Mouse (Mus musculus) heart, postnatal 0 days (tissue): Measurements from ENCODE around the gene Igsf8. TPM values are rescaled to one million over a fixed set of nuclear protein-coding genes. Genes with fewer than 3 reads are reported as not detected.

Experiments
- ATAC-seq: fragments of 200-750 bp; cut with Nextera tagmentation; 2 replicates; pipeline ENCODE4 v1.8.0; 2017; ENCODE audit warnings: low read depth, moderate number of reproducible peaks, moderate library complexity; ENCODE audit not compliant: insufficient read depth
- DNase-seq: peaks from one replicate; pipeline ENCODE4 v3.0.0-alpha.2; 2016; ENCODE audit warnings: low spot score
- H3K27ac ChIP-seq: fragments of 300-500 bp; sonication (generic); 2 replicates; pipeline ENCODE4 v1.5.1; 2014; ENCODE audit warnings: low read depth, mild to moderate bottlenecking
- H3K27me3 ChIP-seq: fragments of 300-500 bp; sonication (generic); 2 replicates; pipeline ENCODE4 v1.6.1; 2014; ENCODE audit warnings: low read length, mixed read lengths; ENCODE audit not compliant: control insufficient read depth, insufficient read depth
- H3K36me3 ChIP-seq: fragments of 300-500 bp; sonication (generic); replicated peaks from 2 replicates; pipeline ENCODE4 v1.6.1; 2014; ENCODE audit warnings: low read length, mixed read lengths; ENCODE audit not compliant: control insufficient read depth, insufficient read depth
- H3K4me1 ChIP-seq: fragments of 300-500 bp; sonication (generic); 2 replicates; pipeline ENCODE4 v1.6.1; 2014; ENCODE audit warnings: antibody characterized with exemption; ENCODE audit not compliant: control insufficient read depth, insufficient read depth
- H3K4me2 ChIP-seq: fragments of 300-500 bp; sonication (generic); 2 replicates; pipeline ENCODE4 v1.6.1; 2014; ENCODE audit warnings: low read depth, mild to moderate bottlenecking, low read length, moderate library complexity
- H3K4me3 ChIP-seq: fragments of 300-500 bp; sonication (generic); 2 replicates; pipeline ENCODE4 v1.5.1; 2014; ENCODE audit warnings: low read depth, low read length
- H3K9ac ChIP-seq: fragments of 300-500 bp; sonication (generic); replicated peaks from 2 replicates; pipeline ENCODE4 v1.6.1; 2014; ENCODE audit warnings: low read depth, low read length, mixed read lengths
- H3K9me3 ChIP-seq: fragments of 300-500 bp; sonication (generic); replicated peaks from 2 replicates; pipeline ENCODE4 v1.6.1; 2016; ENCODE audit warnings: low read length; ENCODE audit not compliant: control insufficient read depth
- CTCF ChIP-seq: IDR thresholded peaks from 2 replicates; pipeline ENCODE4 v1.5.1; 2016; ENCODE audit warnings: antibody characterized with exemption, control low read depth, low read depth
- EP300 ChIP-seq: IDR thresholded peaks from 2 replicates; pipeline ENCODE4 v1.6.1; 2016; ENCODE audit warnings: antibody characterized with exemption, low read depth
- WGBS: fragments of 180-500 bp; shearing (Covaris S2); extraction: QIAGEN DNeasy Blood & Tissue Kit; methylation state at CpG from one replicate; pipeline ENCODE4 v1.1.7; 2014; 5-methylcytosine and 5-hydroxymethylcytosine counted together
- polyA plus RNA-seq: library from polyadenylated mRNA; unstranded; fragments of >200 nt; fragmentation: Nextera tagmentation; extraction: Ambion mirVana; gene quantifications from 2 replicates; pipeline ENCODE4 v1.2.1, GENCODE M21; 2015
- total RNA-seq: library from RNA; depleted of rRNA; stranded (reverse); fragments of >200 nt; gene quantifications from 2 replicates; pipeline ENCODE4 v1.2.3, GENCODE M21; 2014; ENCODE audit warnings: low replicate concordance

Gene Igsf8
- total and polyA plus RNA-seq, 2 experiments from 2014 or later = 11.4 to 22.1 TPM

DNA sequence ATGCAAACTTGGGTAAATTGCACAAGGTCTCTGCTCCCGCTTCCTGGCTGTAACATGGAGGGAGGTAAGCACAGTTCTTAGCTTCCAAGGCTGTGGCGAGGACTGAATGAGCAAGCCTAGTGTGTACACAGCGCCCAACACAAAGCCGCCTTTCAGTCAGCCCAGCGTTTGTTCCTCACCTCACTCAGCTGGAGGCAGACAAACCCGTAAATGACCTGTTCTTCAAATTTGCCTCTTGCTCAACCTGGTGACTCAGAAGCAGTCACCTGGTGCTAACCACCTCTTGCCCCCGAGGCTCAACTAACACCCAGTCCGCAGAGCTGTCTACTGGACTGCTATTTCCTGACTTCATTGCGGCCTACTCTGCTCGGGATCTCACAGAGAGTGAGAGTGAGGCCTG lies 46.5 kb downstream of the Igsf8 start:
- no peak overlapping the region for H3K27ac ChIP-seq
- no peaks in the 10 kb centered on the region for H3K36me3 ChIP-seq
- WGBS = 73% methylated on average over 10 of the region's 10 CpGs
- no peaks in the 10 kb centered on the region for H3K9me3 ChIP-seq
- DNase-seq = no peak
- no peak overlapping the region for H3K4me3 ChIP-seq
- H3K27me3 ChIP-seq = no peaks in the 10 kb centered on the region
- ATAC-seq = no peak
- no peak overlapping the region for H3K4me2 ChIP-seq
- TF ChIP-seq EP300 = no peak
- no peak for TF ChIP-seq CTCF
- H3K4me1 ChIP-seq = peaks cover 2% of the 10 kb centered on the region; the same call in 1 of the 2 replicates
- no peak overlapping the region for H3K9ac ChIP-seq

- no peaks in the 10 kb centered on the region for H3K9me3 ChIP-seq
- no peak overlapping the region for H3K4me2 ChIP-seq
- no peaks in the 10 kb centered on the region for H3K36me3 ChIP-seq
- H3K9ac ChIP-seq = no peak overlapping the region
- no peak for DNase-seq
- TF ChIP-seq EP300 (no peak), CTCF (no peak)
- WGBS = 93% methylated on average over 1 of the region's 1 CpGs
- H3K4me3 ChIP-seq = no peak overlapping the region
- H3K27ac ChIP-seq = no peak overlapping the region
- H3K4me1 ChIP-seq = peaks cover 4% of the 10 kb centered on the region; the same call in 1 of the 2 replicates
- H3K27me3 ChIP-seq = no peaks in the 10 kb centered on the region
- no peak for ATAC-seq
Measured at GRCm38 (mm10) chr1:172308409-172308808, 47.0 kb downstream of the Igsf8 start.

DNA sequence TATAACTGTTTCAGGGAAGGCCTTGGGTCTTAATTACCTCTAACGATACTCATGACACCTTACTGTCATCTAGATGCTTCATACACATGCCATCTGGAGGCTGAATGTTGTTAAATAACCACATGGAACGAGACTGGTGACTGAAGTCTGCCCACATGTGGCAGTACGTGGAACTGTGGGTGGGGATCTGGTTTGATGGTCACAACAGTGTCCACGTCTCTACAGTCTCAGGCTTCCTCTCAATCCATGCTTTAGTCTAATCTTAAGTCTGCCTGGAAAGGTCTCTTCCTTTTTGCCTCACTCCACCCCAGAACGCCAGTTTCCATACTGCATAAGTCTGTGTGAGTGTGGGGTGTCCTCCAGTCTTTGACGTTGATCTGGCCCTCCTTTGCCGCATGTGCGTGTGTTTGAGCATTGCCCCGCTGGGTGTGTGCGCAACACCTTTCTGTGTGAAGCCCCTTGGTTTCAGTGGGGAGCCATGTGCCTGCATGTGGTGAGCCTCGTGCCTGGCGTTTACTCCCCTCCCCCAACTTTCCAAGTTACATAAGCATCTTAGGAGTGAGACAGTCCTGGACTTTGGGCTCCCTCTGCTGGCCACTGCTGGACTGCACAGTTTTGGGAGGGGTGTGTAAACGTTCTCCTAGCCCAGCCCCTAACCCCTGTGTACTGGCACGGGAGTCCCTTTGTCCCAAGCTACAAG lies 48.4 kb downstream of the Igsf8 start:
- TF ChIP-seq CTCF (peak; percentile 99), EP300 (peak; percentile 98)
- Histone ChIP-seq H3K4me3 (peak overlapping the region; percentile 30), H3K4me1 (peaks cover 4% of the 10 kb centered on the region; the same call in 1 of the 2 replicates), H3K27ac (peak overlapping the region; percentile 92), H3K36me3 (no peaks in the 10 kb centered on the region), H3K9me3 (no peaks in the 10 kb centered on the region), H3K9ac (peak overlapping the region; percentile 45; the same call in 1 of the 2 replicates), H3K27me3 (no peaks in the 10 kb centered on the region), H3K4me2 (peak overlapping the region; percentile 68)
- under 1% methylated on average over 14 of the region's 14 CpGs for WGBS
- peak; percentile 90 for DNase-seq
- peak; percentile 76 for ATAC-seq

GRCm38 (mm10) chr1:172311248-172311906 lies 49.9 kb downstream of the Igsf8 start:
- Histone ChIP-seq H3K4me3 (peak overlapping the region; percentile 66), H3K27ac (peak overlapping the region; percentile 92), H3K9me3 (no peaks in the 10 kb centered on the region), H3K9ac (peak overlapping the region; percentile 68), H3K36me3 (no peaks in the 10 kb centered on the region), H3K27me3 (no peaks in the 10 kb centered on the region), H3K4me1 (peaks cover 4% of the 10 kb centered on the region; the same call in 1 of the 2 replicates), H3K4me2 (peak overlapping the region; percentile 91)
- 5% methylated on average over 23 of the region's 23 CpGs for WGBS
- TF ChIP-seq CTCF = no peak
- TF ChIP-seq EP300 = no peak
- peak; percentile 26 for ATAC-seq
- peak; percentile 72 for DNase-seq

GRCm38 (mm10) chr1:172311921-172312767 lies 50.7 kb downstream of the Igsf8 start:
- H3K9ac ChIP-seq = peak overlapping the region; percentile 68
- DNase-seq = peak; percentile 88

More at GRCm38 (mm10) chr1:172311921-172312767, 50.7 kb downstream of the Igsf8 start:
- Histone ChIP-seq H3K27me3 (no peaks in the 10 kb centered on the region), H3K9me3 (no peaks in the 10 kb centered on the region), H3K4me3 (peak overlapping the region; percentile 66), H3K4me2 (peak overlapping the region; percentile 91), H3K4me1 (peaks cover 4% of the 10 kb centered on the region; the same call in 1 of the 2 replicates), H3K27ac (peak overlapping the region; percentile 92), H3K36me3 (no peaks in the 10 kb centered on the region)
- TF ChIP-seq CTCF (no peak), EP300 (no peak)
- peak; percentile 80 for ATAC-seq
- WGBS = under 1% methylated on average over 35 of the region's 55 CpGs
